In genomic region chr8:120536306-120537206, GRCm38 (mm10) we compare ENCODE assay signal across 8 mouse cellular contexts. TPM values are rescaled to one million over a fixed set of nuclear protein-coding genes. Genes with fewer than 3 reads are reported as not detected.
DNase-seq lines count a peak whose midpoint lies in the region; ATAC-seq and TF ChIP-seq lines count a peak whose summit lies in the region.

No protein-coding gene starts in this region.

- H3K4me1 ChIP-seq in embryonic facial prominence, embryonic 15.5 days = peaks cover 92% of the 10 kb centered on the region
- H3K4me1 ChIP-seq in hindbrain, postnatal 0 days (ENCODE audit: insufficient read depth, low read length) = peaks cover 57% of the 10 kb centered on the region
- peaks cover 79% of the 10 kb centered on the region for H3K4me1 ChIP-seq in olfactory bulb, adult 2 months (ENCODE audit: control insufficient read depth, insufficient read depth, low read length)

- H3K27me3 ChIP-seq in embryonic facial prominence, embryonic 15.5 days = no peaks in the 10 kb centered on the region
- no peaks in the 10 kb centered on the region for H3K27me3 ChIP-seq in hindbrain, postnatal 0 days (ENCODE audit: insufficient read depth, low read length)

- DNase-seq in right cerebral cortex, adult 2 months (ENCODE audit: low spot score in 2 of 2) = peak; percentile 61 to 69
- no peak for DNase-seq in right cerebral cortex, postnatal 4 days
- DNase-seq in hindbrain, postnatal 0 days (ENCODE audit: low spot score) = peak; percentile 60
- DNase-seq in lung, adult 18-20 months = peak; percentile 77 to 87

- no peak for TF ChIP-seq POLR2A in olfactory bulb, adult 2 months (IDR thresholded peaks at IDR 0.05; ENCODE audit: insufficient read depth, low read depth, low read length)

- H3K36me3 ChIP-seq in embryonic facial prominence, embryonic 15.5 days = no peaks in the 10 kb centered on the region
- no peaks in the 10 kb centered on the region for H3K36me3 ChIP-seq in hindbrain, postnatal 0 days (ENCODE audit: insufficient read depth, low read length)

- under 1% methylated on average over 61 of the region's 61 CpGs for WGBS in embryonic facial prominence, embryonic 15.5 days
- under 1% methylated on average over 44 of the region's 61 CpGs for WGBS in hindbrain, postnatal 0 days
- under 1% methylated on average over 61 of the region's 61 CpGs for WGBS in olfactory bulb, adult 2 months

- peak overlapping the region; percentile 92 for H3K27ac ChIP-seq in embryonic facial prominence, embryonic 15.5 days (replicated peaks)
- peak overlapping the region; percentile 92 for H3K27ac ChIP-seq in hindbrain, postnatal 0 days
- H3K27ac ChIP-seq in olfactory bulb, adult 2 months (ENCODE audit: insufficient read depth, low read depth, low read length) = peak overlapping the region; percentile 31; the same call in 1 of the 2 replicates

- H3K9me3 ChIP-seq in embryonic facial prominence, embryonic 15.5 days (replicated peaks) = no peaks in the 10 kb centered on the region
- no peaks in the 10 kb centered on the region for H3K9me3 ChIP-seq in hindbrain, postnatal 0 days (ENCODE audit: low read length)

- ATAC-seq in activated CD4-positive, CD25-positive, alpha-beta regulatory T cell, adult 4 months = peak; percentile 20
- peak; percentile 21 for ATAC-seq in embryonic facial prominence, embryonic 15.5 days (ENCODE audit: insufficient number of reproducible peaks, low FRiP score, low TSS enrichment, low read depth)
- ATAC-seq in hindbrain, postnatal 0 days = 0 out of 2 replicates have a peak, but pooled peaks have one; percentile 2
- ATAC-seq in monocyte, adult 5-6 weeks (replicated peaks; ENCODE audit: insufficient number of reproducible peaks, low FRiP score, low TSS enrichment, poor library complexity, severe bottlenecking) = no peak

- TF ChIP-seq CTCF in hindbrain, postnatal 0 days (IDR thresholded peaks at IDR 0.05; ENCODE audit: low read depth) = no peak
- no peak for TF ChIP-seq CTCF in olfactory bulb, adult 2 months (IDR thresholded peaks at IDR 0.05; ENCODE audit: insufficient read depth, low read depth, low read length)

- H3K4me3 ChIP-seq in embryonic facial prominence, embryonic 15.5 days (replicated peaks) = peak overlapping the region; percentile 60
- H3K4me3 ChIP-seq in hindbrain, postnatal 0 days (ENCODE audit: low read length) = peak overlapping the region; percentile 62
- H3K4me3 ChIP-seq in olfactory bulb, adult 2 months (ENCODE audit: insufficient read depth, low read depth, low read length) = peak overlapping the region; percentile 78

- peak overlapping the region; percentile 98 for H3K4me2 ChIP-seq in embryonic facial prominence, embryonic 15.5 days (replicated peaks)
- peak overlapping the region; percentile 99 for H3K4me2 ChIP-seq in hindbrain, postnatal 0 days (ENCODE audit: low read depth, low read length)

- H3K9ac ChIP-seq in embryonic facial prominence, embryonic 15.5 days = peak overlapping the region; percentile 28
- peak overlapping the region; percentile 72 for H3K9ac ChIP-seq in hindbrain, postnatal 0 days (replicated peaks; ENCODE audit: low read length)

RNA-seq across cellular contexts. Expression of gene Gins2, which starts 52.5 kb away (rescaled TPM):
- 10 to 100 TPM; 19.3 to 30.4 TPM for polyA plus RNA-seq in activated CD4-positive, CD25-positive, alpha-beta regulatory T cell, adult 4 months (2017; shearing (Covaris generic))
- polyA plus RNA-seq in embryonic facial prominence, embryonic 15.5 days (2015; fragmentation: Nextera tagmentation; extraction: Ambion mirVana) = 81.7 and 85.6 TPM in 2 replicates
- total RNA-seq in hindbrain, postnatal 0 days (2014; rRNA removed) = 2.8 and 12.3 TPM in 2 replicates
- 17.2 and 20.6 TPM in 2 replicates for polyA plus RNA-seq in hindbrain, postnatal 0 days (2015; fragmentation: Nextera tagmentation; extraction: Ambion mirVana)
- not detected in 2 replicates for polyA plus RNA-seq in olfactory bulb, adult 2 months (2012; ENCODE audit: insufficient read depth, insufficient read length, low replicate concordance, missing spikeins)
- total RNA-seq in monocyte, adult 5-6 weeks (2017) = 1.1 to 3.2 TPM (median 1.3 TPM) in 3 replicates

Comparison
In these comparisons a context has a peak if more than half of its experiments do, and no peak if none do; other contexts are left out.
1. H3K27ac ChIP-seq: peak in every context shown above with its lines; median percentile 92 in embryonic facial prominence, embryonic 15.5 days; 92 in hindbrain, postnatal 0 days; 31 in olfactory bulb, adult 2 months.
2. RNA of gene Gins2, which starts 52.5 kb away (polyA plus RNA-seq): 81.7 to 85.6 TPM in embryonic facial prominence, embryonic 15.5 days, 19.3 to 30.4 TPM in activated CD4-positive, CD25-positive, alpha-beta regulatory T cell, adult 4 months and 17.2 to 20.6 TPM in hindbrain, postnatal 0 days; not detected in olfactory bulb, adult 2 months; every median in the first group is over 10 times any median in the second.
3. Peak in every context shown above with its lines, with median percentiles within 50 percentile points of each other: H3K4me3 ChIP-seq.